Mouse (Mus musculus): ENCODE measurements around the gene Klhl29.

Gene Klhl29

GRCm38 (mm10) chr12:5165411-5165810 is 210.1 kb downstream of the Klhl29 start:
- no peak for DNase-seq

DNA sequence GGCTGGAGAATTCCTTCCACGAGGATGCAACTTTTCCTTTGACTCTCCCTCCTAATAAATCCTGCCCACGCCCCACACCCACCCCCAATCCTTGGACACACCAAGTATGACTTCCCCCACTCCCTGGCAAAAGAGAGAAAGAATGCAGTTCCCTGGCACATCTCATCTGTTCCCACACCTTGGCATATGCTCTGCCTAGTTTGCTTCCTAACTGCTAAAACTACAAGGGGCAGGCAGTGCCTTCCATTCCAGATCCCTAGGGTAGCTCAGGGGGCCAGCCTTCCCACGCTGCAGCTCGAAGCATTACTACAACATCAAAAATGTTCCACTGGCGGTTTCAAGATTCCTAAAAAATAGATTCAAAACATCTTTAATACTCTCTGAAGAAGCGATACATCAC is 212.8 kb downstream of the Klhl29 start:
- DNase-seq: no peak

DNA sequence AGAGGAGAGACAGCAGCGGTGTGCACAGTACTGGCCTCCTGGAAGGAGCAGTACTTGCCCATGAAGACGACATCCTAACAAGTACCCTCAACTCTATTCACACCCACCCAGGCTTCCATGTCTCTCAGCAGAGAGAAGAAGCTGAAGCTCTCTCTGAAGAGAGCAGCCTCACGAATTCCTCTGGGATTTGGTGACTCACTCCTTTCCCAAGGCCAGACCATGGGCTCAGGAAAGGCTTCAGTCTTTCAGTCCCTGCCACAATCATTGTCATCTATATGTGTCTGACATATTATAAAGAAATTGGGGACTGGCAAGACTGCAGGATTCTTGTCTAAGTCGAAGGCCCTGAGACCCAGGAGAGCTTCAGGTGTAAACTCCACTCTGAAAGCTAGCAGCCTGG is 213.9 kb downstream of the Klhl29 start:
- no peak for DNase-seq

DNA sequence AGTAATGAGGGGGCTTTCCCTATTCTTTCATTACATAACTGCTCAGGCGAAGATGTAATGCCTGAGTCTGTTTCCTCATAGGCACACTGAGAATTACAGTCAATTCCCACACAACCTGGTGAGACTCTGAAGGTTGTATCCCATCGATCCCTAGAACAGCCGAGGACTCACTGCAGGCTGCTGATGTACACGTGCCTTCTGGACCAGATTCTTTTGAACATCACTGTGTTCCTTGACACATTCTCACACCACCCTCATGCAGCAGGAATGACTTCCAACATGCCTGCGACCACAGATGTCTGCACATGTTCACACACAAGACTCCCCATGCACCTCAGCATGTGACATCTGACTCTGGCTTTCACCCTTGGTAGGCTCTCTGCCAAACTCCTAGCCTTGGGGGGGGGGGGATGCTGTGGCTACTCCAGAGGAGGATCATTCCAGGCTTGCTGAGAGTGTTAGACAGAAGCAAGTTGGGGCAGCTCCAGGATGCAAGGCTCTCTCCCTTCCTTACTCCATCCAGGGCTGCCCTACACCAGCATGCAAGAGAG is 217.5 kb downstream of the Klhl29 start:
- DNase-seq: no peak

DNA sequence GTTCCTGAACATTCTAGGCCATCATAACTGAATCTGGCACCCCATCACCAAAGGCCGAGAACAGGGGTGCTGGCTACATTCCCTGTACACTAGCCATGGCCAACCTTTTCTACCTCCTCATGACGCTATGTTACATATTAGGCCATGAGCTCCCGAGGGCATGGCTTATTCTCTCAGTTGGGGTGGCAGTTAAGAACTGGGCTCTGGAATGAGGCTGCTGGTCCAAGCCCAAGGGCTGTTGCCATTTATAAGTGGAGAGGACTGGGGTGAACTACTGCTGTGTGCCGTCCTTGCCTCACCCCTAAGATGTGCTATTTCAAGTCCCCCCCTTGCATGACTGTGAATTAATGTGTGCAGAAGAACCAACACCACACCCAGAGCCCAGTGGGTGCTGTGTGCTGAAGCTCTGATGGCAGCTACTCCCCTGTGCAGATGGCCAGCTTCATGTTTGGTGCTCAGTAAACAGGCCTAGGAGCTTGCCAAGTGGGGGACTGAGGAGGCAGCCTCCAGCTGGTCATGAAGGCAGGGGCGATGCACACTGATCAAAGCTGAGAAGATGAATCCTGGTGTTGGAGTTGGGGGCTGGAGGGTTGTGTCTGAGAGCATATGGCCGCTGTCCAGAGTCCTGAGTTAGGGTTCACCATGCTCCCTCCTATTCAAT is 218.3 kb downstream of the Klhl29 start:
- no peak for DNase-seq

- no peak for DNase-seq
Observed at GRCm38 (mm10) chr12:5155177-5155576, 220.3 kb downstream of the Klhl29 start.

GRCm38 (mm10) chr12:5151859-5152258 is 223.6 kb downstream of the Klhl29 start:
- no peak for DNase-seq

GRCm38 (mm10) chr12:5147346-5148035 is 228.0 kb downstream of the Klhl29 start:
- no peak for DNase-seq

DNA sequence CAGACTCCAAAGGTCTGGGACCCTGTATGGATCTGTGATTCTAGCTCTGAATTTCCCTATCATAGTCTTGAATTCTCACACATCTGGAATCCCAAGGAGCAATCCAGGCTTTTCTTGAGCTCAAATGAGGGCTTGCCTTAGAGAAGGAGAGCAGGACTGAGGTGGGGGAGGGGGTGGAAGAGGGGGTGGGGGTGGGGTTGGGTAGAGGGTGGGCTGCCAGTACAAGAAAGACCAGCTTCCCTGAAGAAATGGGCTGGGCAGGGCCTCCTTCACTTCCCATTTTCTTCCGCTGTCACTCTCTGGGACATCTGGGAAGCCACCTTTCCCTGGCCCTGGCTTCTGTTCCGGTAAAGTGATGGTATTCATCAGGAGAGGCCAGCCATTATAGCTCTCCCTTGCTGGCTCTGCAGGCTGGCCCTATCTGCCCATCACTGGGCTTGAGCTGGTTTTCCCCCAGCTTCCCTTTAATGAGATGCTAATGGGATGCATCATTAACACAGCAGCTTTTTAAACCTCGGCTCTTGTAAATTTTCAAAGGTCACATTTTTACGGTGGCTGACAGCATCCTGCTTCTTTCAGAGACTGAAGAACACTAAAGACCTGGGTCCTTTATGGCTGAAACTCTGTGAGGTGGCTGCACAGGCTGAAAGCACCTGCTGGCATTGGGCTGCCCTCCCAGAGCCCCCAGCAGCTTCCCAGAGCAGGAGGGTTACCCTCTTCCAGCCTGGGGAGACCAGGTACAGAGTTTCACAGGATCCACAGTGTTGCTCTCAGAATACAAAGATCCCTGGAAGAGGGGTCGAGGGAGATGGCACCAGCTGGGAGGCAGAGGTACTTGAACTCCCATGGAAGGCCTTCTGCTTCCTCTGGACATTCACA is 231.3 kb downstream of the Klhl29 start:
- no peak for DNase-seq

GRCm38 (mm10) chr12:5143224-5143623 is 232.3 kb downstream of the Klhl29 start:
- DNase-seq: no peak

GRCm38 (mm10) chr12:5142776-5143175 is 232.7 kb downstream of the Klhl29 start:
- peak; percentile 19 for DNase-seq

GRCm38 (mm10) chr12:5141040-5141439 is 234.4 kb downstream of the Klhl29 start:
- DNase-seq: no peak

DNA sequence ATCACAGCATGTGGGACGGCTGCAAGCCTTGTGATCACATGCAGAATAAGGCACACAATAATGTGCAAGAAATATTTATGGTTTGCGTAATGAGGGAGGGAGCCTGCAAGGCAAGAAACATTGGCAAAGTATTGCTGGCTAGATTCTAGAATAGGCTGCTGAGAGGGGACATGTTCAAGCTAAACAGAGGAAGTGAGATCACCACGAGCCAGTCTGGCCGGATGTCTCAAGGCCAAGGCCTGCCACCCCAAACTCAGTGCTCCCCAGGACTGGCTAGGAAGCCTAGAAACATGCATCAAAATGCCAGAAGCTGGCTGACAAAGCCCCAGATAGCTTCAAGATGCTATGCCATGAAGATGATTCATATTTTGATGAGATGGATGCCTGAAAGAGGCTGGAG is 236.2 kb downstream of the Klhl29 start:
- no peak for DNase-seq

- peak; percentile 14 for DNase-seq
Observed at GRCm38 (mm10) chr12:5136300-5136699, 239.2 kb downstream of the Klhl29 start.

- DNase-seq: no peak
Observed at GRCm38 (mm10) chr12:5129190-5129589, 246.3 kb downstream of the Klhl29 start.

- DNase-seq: no peak
Observed at GRCm38 (mm10) chr12:5125907-5126306, 249.6 kb downstream of the Klhl29 start.

DNA sequence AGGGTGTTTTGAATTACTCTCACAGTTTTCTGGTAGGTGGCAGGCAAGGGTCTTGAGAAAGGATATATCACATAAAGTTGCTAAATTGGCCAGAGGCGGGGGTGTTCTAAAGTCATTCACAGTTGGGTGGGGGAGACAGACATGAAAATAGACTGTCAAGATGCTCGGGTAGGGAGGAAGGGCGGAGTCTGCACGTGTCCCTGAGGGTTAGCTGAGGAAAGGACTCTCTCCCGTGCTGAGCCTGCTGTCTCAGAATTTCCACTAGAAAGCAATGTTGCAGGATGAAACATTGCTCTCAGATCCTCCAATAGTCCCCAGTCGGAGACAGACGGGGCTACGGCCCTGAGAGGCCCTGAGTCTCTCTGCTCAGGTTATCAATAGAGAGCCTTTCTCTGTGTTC is 252.5 kb downstream of the Klhl29 start:
- no peak for DNase-seq

- DNase-seq: no peak
Observed at GRCm38 (mm10) chr12:5120249-5120648, 255.2 kb downstream of the Klhl29 start.

DNA sequence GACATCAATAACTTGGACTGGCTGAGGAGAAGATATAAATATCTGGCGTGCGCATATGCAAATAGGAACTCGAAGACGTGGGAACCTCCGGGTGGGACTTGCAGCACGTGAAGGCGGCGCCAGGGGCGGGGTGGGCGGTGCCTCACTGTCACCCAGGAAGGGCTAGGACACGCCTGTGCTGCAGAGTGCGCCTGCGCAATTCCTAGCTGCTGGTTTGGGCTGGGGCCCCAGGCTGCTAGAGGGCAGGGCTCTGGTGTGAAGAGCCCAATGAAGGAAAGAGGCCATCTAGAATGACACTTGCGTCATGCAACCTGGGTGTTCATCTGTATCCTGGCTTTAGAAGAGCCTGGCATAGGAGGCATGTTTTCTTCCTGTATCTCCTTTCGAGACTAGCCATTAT is 255.8 kb downstream of the Klhl29 start:
- DNase-seq: peak; percentile 70

DNA sequence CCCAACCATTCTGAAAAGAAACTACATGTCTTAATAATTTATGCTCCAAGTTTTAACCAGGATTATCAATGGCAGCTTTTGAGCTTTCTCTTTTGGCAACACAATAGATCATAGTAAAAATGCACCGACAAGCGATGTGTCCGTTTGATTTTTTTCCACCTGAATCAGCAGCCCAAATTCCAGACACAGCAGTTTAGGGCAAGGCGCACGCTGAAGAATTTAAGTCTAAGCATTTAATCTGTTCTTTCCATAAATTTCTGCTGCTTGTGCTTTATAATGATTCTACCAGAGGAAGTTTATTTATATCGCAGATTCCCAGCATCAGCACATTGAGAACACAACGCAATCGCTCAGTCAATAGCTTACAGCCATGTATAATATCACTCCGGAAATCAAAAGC is 256.2 kb downstream of the Klhl29 start:
- no peak for DNase-seq

GRCm38 (mm10) chr12:5116605-5117004 is 258.9 kb downstream of the Klhl29 start:
- no peak for DNase-seq

- DNase-seq: no peak
Observed at GRCm38 (mm10) chr12:5114631-5115030, 260.9 kb downstream of the Klhl29 start.

- DNase-seq: no peak
Observed at GRCm38 (mm10) chr12:5111343-5111742, 264.1 kb downstream of the Klhl29 start.
